Mouse (Mus musculus) left cerebral cortex, postnatal 10 days (tissue): ENCODE data around the gene Duxf3. TPM values are rescaled to one million over a fixed set of nuclear protein-coding genes. Genes with fewer than 3 reads are reported as not detected.
"Not testable (repeated sequence)": the region's sequence is repeated elsewhere in the genome, so short reads cannot be mapped to it uniquely, and the experiment has no call there.

Experiments
- DNase-seq, 2 experiments: peaks; one replicate each; pipeline ENCODE4 v3.0.0; 2021 to 2022; ENCODE audit warnings: low spot score in 2 of 2, mixed read lengths in 1 of 2; ENCODE audit errors: extremely low spot score in 1 of 2
- intact Hi-C: fragments of 180-260 bp; cut with DNase I; formaldehyde crosslinking; loops from one replicate; pipeline ENCODE4 v1.15.1; 2025
- total RNA-seq, 2 experiments: library from RNA; stranded (reverse); gene quantifications; 2 replicates each; pipeline ENCODE4 v1.2.3; 2021

Duxf3 gene
- total RNA-seq, 2 experiments from 2014 or later = not detected

DNA sequence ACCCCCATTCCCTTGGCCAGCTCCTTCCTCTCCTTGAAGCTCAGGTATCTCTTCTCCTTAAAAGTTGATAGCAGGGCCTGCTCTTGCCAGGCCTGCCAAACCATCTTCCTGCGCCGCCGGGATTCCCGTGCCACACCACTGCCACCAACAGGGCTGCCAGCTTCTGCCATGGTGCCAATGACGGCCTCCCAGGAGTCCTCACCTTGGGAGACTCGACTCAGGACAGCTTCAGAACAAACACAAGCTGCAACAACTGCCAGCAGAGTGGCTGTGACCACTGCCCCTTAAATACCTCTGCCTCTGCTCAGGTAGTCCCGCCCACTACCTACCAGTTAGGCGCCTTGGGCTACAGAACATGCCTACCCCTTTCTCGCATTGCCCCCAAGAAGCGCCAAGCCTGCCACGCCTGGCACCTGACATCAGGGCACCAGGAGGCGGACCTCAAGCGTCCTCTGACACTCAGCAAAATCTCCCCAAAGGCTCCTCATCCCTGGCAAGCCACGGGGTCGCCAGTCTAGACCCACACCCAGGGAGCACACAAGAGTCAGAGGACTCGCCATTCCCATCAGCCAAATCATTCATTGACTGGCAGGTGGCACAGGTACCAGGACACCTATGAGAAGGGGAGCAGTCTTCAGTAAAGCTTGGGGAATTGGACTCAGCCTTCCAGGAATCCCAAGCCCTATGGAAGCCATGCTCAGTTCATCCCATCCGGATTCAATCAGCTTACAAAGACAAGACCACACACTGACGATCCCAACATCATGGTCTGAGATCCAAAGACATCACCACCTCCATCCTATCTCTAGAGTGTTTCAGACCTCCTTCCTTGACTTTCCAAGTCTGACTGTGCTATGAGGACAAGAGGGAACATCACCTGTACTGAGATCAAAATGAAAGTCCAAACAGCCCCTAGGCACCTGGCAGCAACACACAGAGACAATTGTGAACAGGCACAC is 7.4 kb downstream of the Duxf3 start, which contains the start of gene AW822073:
AW822073 (minus strand) TSS at position 104 of the 959 bp plus-strand sequence.
- intact Hi-C loops = not testable (repeated sequence)
- DNase-seq = peak in 1 of 2 experiments; percentile 76

DNA sequence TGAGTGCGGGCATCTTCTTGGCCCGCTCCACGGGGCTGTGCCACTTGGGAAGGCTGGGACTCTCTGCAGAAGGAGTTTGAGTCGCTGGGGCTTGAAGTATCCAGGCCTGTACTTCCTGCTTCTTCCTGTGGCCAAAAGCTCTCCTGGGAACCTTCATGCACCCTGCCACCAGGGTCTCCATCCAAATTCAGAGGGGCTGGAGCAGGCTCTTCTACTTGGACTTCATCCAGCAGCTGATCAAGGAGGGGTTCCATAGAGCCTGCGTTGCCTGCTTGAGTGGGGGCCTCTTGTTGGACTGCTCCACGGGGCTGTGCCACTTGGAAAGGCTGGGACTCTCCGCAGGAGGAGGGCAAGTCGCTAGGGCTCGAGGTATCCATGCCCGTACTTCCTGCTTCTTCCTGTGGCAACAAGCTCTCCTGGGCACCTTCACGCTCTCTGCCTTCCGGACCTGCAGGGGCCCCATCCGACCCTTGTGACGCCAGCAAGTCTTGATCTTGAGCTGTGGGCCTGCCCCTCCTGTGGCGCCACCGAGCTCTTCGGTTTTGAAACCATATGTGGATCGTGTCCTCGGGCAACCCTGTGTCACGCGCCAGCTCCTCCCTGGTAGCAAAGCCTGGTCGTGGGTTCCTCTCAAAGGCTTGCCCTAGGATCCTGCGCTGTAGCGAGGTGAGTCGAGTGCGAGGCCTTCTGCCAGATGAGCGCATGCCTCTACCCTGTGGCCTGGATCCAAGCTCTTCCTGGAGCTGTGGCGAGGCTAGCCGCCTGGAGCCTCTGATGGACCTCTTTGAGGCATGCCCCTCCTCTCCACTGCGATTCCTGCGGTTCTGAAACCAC is 8.3 kb downstream of the Duxf3 start:
- intact Hi-C loops = not testable (repeated sequence)
- peak in 1 of 2 experiments; percentile 90 for DNase-seq

DNA sequence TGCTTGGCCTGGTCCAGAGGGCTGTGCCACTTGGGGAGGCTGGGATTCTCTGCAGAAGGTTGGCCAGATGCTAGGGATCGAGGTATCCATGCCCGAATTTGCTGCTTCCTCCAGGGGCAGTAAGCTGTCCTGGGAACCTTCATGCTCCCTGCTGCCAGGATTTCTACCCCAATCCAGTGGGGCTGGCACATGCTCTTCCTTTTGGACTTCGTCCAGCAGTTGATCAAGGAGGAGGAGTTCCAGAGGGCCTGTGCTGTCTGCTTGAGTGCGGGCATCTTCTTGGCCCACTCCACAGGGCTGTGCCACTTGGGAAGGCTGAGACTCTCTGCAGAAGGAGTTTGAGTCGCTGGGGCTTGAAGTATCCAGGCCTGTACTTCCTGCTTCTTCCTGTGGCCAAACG is 9.3 kb downstream of the Duxf3 start:
- intact Hi-C loops, DNase-seq: not testable (repeated sequence)

DNA sequence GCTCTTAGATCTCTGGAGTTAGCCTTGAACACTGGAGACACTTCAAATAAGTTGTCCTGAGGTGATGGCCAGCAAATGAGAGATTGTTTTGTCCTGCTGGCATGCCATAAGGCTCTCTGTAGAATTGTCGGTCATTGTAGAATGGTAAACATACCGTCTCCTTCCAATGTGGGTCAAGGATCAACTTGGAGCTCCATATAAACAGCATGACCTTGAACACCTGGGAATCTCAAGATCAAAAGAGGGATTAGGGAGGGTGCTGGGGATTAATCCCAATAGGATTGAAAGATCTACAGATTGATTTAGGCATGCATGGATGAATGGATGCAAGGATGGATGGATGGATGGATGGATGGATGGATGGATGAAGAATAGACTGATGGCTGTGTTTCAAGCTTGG is 10.9 kb downstream of the Duxf3 start:
- DNase-seq, intact Hi-C loops: not testable (repeated sequence)

DNA sequence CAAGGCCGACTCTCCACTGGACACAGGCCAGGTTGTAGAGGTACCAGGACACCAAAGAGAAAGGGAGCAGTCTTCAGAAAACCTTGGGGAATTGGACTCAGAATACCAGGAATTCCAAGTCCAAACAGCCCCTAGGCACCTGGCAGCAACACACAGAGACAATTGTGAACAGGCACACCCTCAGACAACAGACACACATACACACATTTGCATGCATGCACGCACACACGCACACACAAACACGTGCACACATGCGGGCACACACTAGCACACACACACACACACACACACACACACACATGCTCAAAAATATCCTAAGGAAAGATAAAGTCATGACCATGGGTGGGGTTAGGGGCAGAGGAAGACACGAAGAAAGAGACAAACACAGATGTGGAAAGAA is 11.7 kb downstream of the Duxf3 start:
- peak in 1 of 2 experiments; percentile 55 for DNase-seq
- intact Hi-C loops = no loop called here

DNA sequence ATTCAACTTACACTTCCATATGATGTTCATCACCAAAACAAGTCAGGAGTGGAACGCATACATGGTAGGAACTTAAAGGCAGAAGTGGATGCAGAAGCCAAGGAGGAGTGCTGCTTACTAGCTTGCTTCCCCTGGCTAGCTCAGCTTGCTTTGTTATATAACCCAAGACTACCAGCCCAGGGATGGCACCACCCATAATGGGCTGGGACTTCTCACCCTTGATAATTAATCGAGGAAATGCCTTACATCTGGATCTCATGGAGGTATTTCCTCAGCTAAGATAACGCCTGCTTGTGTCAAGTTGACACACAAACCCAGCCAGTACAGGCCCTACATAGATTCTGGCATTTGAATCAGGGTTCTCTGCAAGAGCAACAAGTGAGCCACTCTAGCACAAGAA is 15.1 kb downstream of the Duxf3 start:
- no peak for DNase-seq
- intact Hi-C loops = no loop called here

DNA sequence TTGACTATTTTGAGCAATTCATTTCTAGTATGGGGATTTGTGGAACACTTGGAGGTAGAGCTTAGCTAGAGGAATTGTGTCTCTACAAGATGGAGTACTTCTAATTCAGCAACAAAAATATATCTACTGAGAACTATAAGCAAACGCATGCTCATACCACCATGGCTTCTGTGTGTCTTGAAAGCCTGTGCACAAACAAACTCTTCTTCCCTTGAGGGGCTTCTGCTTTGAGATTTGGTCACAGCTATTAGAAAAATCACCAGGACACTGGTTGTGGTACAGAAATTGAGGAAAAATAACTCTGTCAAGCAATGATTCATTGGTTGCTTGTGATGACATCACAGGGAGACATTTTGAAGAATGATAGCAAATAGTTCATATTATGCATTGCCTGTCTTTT is 17.1 kb downstream of the Duxf3 start:
- intact Hi-C loops = no loop called here
- no peak for DNase-seq

DNA sequence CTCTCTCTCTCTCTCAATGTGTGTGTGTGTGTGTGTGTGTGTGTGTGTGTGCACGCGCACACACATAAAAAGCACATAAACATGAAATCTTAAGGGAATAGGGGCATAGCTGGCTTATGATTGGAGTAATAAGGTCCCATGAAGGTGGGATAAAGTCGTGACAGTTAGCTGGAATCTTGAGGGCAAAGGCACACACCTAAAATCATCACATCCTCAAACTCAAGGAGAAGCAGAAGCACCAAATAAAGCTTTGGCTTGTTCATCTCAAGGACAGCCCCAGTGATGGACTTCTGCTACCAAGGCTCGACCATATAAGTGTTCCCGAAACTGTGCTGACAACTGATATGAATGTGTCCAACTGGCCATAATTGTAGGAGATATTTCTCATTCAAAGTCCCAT is 17.5 kb downstream of the Duxf3 start:
- no peak for DNase-seq
- intact Hi-C loops = no loop called here

DNA sequence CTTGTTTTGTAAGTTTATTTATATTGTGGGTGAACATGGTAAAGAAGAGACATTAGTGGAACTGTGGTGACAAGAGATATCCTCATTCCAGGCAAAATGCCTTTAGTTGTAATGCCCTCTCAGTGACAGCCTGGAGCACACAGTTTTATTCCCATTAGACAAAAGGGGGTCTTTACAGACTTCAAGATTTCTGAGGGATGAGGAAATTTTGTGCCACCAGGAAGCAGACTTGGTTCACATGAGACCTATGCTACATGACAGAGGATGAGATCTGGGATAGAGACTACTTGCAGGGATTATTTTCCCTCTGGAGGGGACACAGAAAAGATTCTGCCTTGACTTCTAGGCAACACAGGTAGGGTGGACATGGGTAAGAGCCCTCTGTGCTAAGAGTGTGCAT is 18.0 kb downstream of the Duxf3 start:
- no peak for DNase-seq
- intact Hi-C loops = no loop called here

DNA sequence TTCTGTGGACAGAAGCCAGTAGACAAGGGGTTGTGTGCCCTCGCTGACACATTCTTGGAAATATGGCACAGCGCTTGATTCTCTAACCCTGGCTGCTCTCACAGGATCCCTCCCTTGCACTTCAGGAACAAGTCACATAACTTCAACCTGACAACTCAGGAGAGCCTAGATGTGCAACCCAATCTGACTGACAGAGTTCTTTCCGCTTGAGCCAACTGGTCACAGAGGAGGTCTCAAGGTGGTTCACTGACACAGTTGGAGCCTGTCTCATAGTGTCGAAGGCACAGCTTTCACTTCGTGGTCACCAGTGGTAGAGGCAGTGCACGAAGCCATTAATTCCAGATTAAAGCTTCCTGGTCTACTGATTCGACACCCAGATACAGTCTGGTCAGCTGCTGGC is 20.2 kb downstream of the Duxf3 start:
- intact Hi-C loops = no loop called here

DNA sequence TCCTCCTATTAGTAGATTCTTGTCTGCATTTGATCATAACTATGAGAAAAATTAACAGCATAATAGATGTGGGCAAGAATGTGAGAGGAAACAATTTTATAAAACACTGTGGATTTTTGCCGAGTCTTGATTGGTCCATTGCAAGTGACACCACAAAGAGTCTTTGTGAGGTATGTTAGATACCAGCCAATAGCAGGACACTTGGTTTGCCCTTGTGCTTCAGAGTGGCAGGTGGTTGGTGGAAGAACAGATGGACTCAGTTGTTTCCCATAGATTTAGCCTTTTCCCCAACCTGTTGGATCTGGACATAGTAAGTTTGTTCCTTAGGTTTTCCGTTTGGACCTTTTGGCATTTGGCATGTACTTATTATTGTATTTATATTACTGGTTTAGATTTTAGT is 21.3 kb downstream of the Duxf3 start:
- intact Hi-C loops = no loop called here
- DNase-seq = no peak

More for the DNA sequence above, 20.2 kb downstream of the Duxf3 start:
- no peak for DNase-seq

DNA sequence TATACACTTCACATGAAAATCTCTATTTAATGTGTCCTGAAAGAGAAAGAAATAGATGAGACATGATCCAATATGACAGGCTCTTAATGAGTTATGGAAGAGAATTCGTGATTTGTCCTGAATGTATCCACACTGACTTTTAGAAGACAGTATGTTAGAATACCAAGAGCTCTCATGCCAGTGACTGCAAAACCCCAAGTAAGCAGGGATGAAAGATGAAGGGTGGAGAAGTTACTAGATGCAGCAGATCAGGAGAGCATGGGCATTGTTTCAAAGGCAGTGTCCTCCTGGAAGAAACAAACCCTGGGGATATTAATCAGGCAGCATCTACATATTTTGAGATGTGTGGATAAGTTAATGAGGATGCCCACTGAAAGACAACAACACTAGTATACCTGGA is 22.0 kb downstream of the Duxf3 start:
- no peak for DNase-seq
- intact Hi-C loops = no loop called here

DNA sequence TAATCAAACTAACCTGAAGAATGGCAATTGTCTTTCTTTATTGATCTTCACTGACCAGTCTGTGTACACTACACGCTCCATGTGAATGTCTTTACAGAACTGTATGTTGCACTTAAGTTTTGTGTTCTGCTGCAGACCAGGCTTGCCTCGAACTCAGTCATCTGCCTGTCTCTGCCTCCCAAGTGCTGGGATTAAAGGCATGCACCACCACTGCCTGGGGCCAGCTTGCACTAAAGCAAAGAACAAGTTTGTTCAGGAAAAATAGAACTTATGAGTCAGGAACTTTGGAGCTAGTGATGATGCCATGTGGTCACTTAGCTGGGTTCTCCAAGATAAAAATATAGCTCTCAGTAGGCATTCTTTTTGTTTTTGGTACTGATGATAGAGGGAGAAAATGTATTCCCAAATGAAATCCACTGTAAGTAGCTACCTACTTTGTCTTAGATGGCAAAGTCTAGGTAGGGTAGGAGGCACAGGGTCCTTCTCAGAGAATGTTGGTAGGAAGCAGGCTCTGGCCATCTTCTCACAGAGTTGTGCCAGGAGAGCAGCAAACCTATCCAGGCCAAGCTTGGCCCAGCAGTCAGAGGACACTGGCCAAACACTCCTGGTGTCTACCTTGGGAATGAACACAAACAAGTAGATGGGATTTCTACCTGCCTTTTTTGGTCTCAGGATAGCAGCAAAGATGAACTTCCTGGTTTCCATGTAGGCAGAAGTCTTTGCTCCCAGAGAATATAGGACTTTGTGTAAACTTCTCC is 22.6 kb downstream of the Duxf3 start:
- intact Hi-C loops = no loop called here
- no peak for DNase-seq

DNA sequence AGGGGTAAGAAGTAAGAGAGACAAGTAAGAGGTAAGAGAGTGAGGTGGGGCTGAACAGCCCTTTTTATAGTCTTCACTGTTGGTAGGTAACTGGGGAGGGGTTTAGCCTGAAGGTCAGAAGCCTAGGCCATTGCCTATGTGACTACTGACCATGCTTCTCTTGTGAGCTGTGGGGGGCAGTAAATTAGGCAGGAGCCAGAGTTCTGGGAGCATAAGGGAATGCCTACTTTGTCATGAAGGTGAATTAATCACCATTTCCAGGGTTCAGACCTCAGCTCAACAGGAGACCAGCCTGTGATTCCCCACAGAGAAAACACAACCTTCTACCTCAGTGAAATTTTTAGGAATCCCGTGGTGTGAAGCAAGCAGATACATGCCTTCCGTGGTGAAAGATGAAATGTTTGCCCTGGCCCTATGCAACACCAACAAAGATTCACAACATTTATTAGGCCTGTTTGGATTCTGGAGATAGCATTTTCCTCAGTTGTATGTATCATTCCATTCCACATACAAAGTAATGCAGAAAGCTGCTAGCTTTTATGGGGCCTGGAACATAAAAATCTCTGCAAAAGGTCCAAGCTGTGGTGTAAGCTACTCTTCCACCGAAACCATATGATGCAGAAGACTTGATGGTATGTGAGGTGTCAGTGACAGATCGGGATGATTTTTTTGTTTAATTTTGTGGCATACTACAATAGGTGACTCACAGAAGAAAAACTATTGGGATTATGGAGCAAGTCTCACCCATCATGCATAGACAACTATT is 25.7 kb downstream of the Duxf3 start:
- DNase-seq = no peak
- intact Hi-C loops = no loop called here

DNA sequence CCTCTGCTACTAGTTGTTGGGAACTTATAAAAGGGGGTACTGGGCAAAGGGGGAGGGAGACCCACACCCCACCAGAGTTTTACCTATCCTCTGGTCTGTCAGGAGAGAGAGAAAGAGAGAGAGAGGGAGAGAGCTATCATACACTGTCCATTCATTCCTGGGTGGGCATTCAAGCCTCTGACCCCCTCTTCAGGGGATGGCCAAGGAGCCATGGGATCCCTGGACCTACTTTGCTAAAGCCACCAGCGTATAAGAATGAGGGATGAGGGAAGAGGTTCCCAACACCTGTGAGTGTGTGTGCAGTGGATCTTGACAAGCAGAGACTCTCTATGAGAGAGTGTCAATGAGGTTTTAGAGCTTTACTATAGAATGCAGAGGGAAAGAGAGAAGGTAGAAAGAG is 26.5 kb downstream of the Duxf3 start:
- DNase-seq = no peak
- intact Hi-C loops = no loop called here
